Mouse (Mus musculus): ENCODE measurements around the gene A730049H05Rik. TPM values are rescaled to one million over a fixed set of nuclear protein-coding genes. Genes with fewer than 3 reads are reported as not detected.

A730049H05Rik gene
- polyA plus RNA-seq, 1 experiment = not detected

GRCm38 (mm10) chr6:92846614-92847013 is 30.3 kb downstream of the A730049H05Rik start:
- Histone ChIP-seq H3K4me3 (replicated peaks) (no peak overlapping the region), H3K9me3 (ENCODE audit: control insufficient read depth, low read length) (no peaks in the 10 kb centered on the region), H3K27me3 (ENCODE audit: control insufficient read depth) (no peaks in the 10 kb centered on the region), H3K4me1 (ENCODE audit: control insufficient read depth) (no peaks in the 10 kb centered on the region), H3K36me3 (ENCODE audit: control insufficient read depth) (no peaks in the 10 kb centered on the region)
- TF ChIP-seq GATA1 (IDR thresholded peaks at IDR 0.05; ENCODE audit: low read length) = no peak
- no peak for TF ChIP-seq TAL1 (IDR thresholded peaks at IDR 0.05; ENCODE audit: low read length)

DNA sequence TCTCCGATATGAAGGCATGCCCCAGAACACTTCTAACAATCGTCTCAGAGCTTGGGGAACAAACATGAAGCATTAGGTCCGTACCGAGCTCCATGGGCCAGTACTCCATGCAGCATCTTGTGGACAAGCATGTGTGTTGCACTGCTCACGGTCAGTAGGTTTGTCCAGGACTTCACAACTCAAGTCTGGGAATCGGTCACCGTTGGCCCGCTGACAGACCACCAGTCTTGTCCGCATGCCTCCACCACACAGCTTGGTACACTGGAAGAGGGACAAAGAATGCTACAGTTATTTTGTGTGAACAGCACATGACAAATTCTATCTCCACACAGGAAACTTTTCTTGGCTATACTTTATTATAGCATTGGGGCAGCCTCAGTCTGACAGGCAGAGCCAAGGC is 32.9 kb downstream of the A730049H05Rik start:
- TF ChIP-seq TAL1 (IDR thresholded peaks at IDR 0.05; ENCODE audit: low read length) (no peak), GATA1 (IDR thresholded peaks at IDR 0.05; ENCODE audit: low read length) (no peak)
- H3K4me3 ChIP-seq (replicated peaks) = no peak overlapping the region
- no peaks in the 10 kb centered on the region for H3K27me3 ChIP-seq (ENCODE audit: control insufficient read depth)
- H3K4me1 ChIP-seq (ENCODE audit: control insufficient read depth) = no peaks in the 10 kb centered on the region
- no peaks in the 10 kb centered on the region for H3K36me3 ChIP-seq (ENCODE audit: control insufficient read depth)
- H3K9me3 ChIP-seq (ENCODE audit: control insufficient read depth, low read length) = no peaks in the 10 kb centered on the region

GRCm38 (mm10) chr6:92850250-92850649 is 34.0 kb downstream of the A730049H05Rik start:
- H3K4me3 ChIP-seq (replicated peaks) = no peak overlapping the region
- TF ChIP-seq GATA1 (IDR thresholded peaks at IDR 0.05; ENCODE audit: low read length) (no peak), TAL1 (IDR thresholded peaks at IDR 0.05; ENCODE audit: low read length) (no peak)
- H3K27me3 ChIP-seq (ENCODE audit: control insufficient read depth) = no peaks in the 10 kb centered on the region
- H3K36me3 ChIP-seq (ENCODE audit: control insufficient read depth) = no peaks in the 10 kb centered on the region
- no peaks in the 10 kb centered on the region for H3K9me3 ChIP-seq (ENCODE audit: control insufficient read depth, low read length)
- H3K4me1 ChIP-seq (ENCODE audit: control insufficient read depth) = no peaks in the 10 kb centered on the region

GRCm38 (mm10) chr6:92854873-92855272 is 38.6 kb downstream of the A730049H05Rik start:
- Histone ChIP-seq H3K4me1 (ENCODE audit: control insufficient read depth) (no peaks in the 10 kb centered on the region), H3K36me3 (ENCODE audit: control insufficient read depth) (no peaks in the 10 kb centered on the region), H3K9me3 (ENCODE audit: control insufficient read depth, low read length) (no peaks in the 10 kb centered on the region), H3K4me3 (replicated peaks) (no peak overlapping the region), H3K27me3 (ENCODE audit: control insufficient read depth) (no peaks in the 10 kb centered on the region)
- no peak for TF ChIP-seq TAL1 (IDR thresholded peaks at IDR 0.05; ENCODE audit: low read length)
- no peak for TF ChIP-seq GATA1 (IDR thresholded peaks at IDR 0.05; ENCODE audit: low read length)

DNA sequence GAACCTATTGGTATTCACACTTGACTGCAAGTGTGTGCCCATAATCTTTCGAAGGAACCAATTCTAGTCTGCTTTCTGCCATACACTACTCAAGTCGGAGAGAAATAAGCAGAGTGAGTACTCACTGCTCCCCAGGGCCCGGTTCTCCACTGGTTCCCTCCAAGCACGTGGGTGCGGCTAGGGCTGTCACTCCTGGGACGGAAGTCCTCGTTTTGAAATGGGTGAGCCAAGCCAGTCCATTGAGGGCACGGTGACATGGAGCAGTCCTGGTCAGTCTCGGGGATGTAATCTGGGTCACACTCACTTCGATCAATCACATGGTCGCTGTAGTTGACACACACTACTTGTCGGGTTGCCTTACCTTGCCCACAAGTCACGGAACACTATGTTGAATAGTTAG is 41.5 kb downstream of the A730049H05Rik start:
- no peak for TF ChIP-seq TAL1 (IDR thresholded peaks at IDR 0.05; ENCODE audit: low read length)
- no peak for TF ChIP-seq GATA1 (IDR thresholded peaks at IDR 0.05; ENCODE audit: low read length)
- Histone ChIP-seq H3K9me3 (ENCODE audit: control insufficient read depth, low read length) (no peaks in the 10 kb centered on the region), H3K36me3 (ENCODE audit: control insufficient read depth) (no peaks in the 10 kb centered on the region), H3K27me3 (ENCODE audit: control insufficient read depth) (no peaks in the 10 kb centered on the region), H3K4me1 (ENCODE audit: control insufficient read depth) (no peaks in the 10 kb centered on the region), H3K4me3 (replicated peaks) (no peak overlapping the region)

GRCm38 (mm10) chr6:92858721-92859510 is 42.6 kb downstream of the A730049H05Rik start:
- Histone ChIP-seq H3K27me3 (ENCODE audit: control insufficient read depth) (no peaks in the 10 kb centered on the region), H3K9me3 (ENCODE audit: control insufficient read depth, low read length) (no peaks in the 10 kb centered on the region), H3K36me3 (ENCODE audit: control insufficient read depth) (no peaks in the 10 kb centered on the region), H3K4me3 (replicated peaks) (no peak overlapping the region), H3K4me1 (ENCODE audit: control insufficient read depth) (no peaks in the 10 kb centered on the region)
- TF ChIP-seq GATA1 (IDR thresholded peaks at IDR 0.05; ENCODE audit: low read length) (no peak), TAL1 (IDR thresholded peaks at IDR 0.05; ENCODE audit: low read length) (no peak)

- TF ChIP-seq TAL1 (IDR thresholded peaks at IDR 0.05; ENCODE audit: low read length) = no peak
- no peak for TF ChIP-seq GATA1 (IDR thresholded peaks at IDR 0.05; ENCODE audit: low read length)
- H3K4me3 ChIP-seq (replicated peaks) = no peak overlapping the region
These were observed 44.1 kb downstream of the A730049H05Rik start for GRCm38 (mm10) chr6:92860285-92860912.

GRCm38 (mm10) chr6:92862599-92862998 is 46.3 kb downstream of the A730049H05Rik start:
- no peaks in the 10 kb centered on the region for H3K4me1 ChIP-seq (ENCODE audit: control insufficient read depth)
- TF ChIP-seq TAL1 (IDR thresholded peaks at IDR 0.05; ENCODE audit: low read length) = no peak
- no peak for TF ChIP-seq GATA1 (IDR thresholded peaks at IDR 0.05; ENCODE audit: low read length)
- H3K9me3 ChIP-seq (ENCODE audit: control insufficient read depth, low read length) = no peaks in the 10 kb centered on the region
- H3K36me3 ChIP-seq (ENCODE audit: control insufficient read depth) = no peaks in the 10 kb centered on the region
- H3K4me3 ChIP-seq (replicated peaks) = no peak overlapping the region
- no peaks in the 10 kb centered on the region for H3K27me3 ChIP-seq (ENCODE audit: control insufficient read depth)

More at GRCm38 (mm10) chr6:92860285-92860912, 44.1 kb downstream of the A730049H05Rik start:
- Histone ChIP-seq H3K36me3 (ENCODE audit: control insufficient read depth) (no peaks in the 10 kb centered on the region), H3K27me3 (ENCODE audit: control insufficient read depth) (no peaks in the 10 kb centered on the region), H3K9me3 (ENCODE audit: control insufficient read depth, low read length) (no peaks in the 10 kb centered on the region), H3K4me1 (ENCODE audit: control insufficient read depth) (no peaks in the 10 kb centered on the region)

GRCm38 (mm10) chr6:92869089-92869581 is 52.9 kb downstream of the A730049H05Rik start, which contains the start of gene Gm15737:
Gene Gm15737, plus strand, starts transcription at chr6:92869357.
- no peak for TF ChIP-seq GATA1 (IDR thresholded peaks at IDR 0.05; ENCODE audit: low read length)
- TF ChIP-seq TAL1 (IDR thresholded peaks at IDR 0.05; ENCODE audit: low read length) = no peak
- H3K36me3 ChIP-seq (ENCODE audit: control insufficient read depth) = no peaks in the 10 kb centered on the region
- H3K4me1 ChIP-seq (ENCODE audit: control insufficient read depth) = no peaks in the 10 kb centered on the region
- H3K4me3 ChIP-seq (replicated peaks) = no peak within 1 kb of the TSS
- no peaks in the 10 kb centered on the region for H3K9me3 ChIP-seq (ENCODE audit: control insufficient read depth, low read length)
- no peaks in the 10 kb centered on the region for H3K27me3 ChIP-seq (ENCODE audit: control insufficient read depth)

Measured in erythroblast, embryonic 14.5 days (primary cell).